Mouse (Mus musculus) gastrocnemius, adult 2 months (tissue): Measurements from ENCODE around the gene Foxp4. TPM values are rescaled to one million over a fixed set of nuclear protein-coding genes. Genes with fewer than 3 reads are reported as not detected.
A peak's percentile ranks its signal among the peaks of the same experiment; 100 is the strongest.

Experiments
- DNase-seq: peaks from one replicate; pipeline ENCODE4 v3.0.0; 2022
- H3K27ac ChIP-seq: fragments of 200-600 bp; 2 replicates; pipeline ENCODE4 v1.8.1; 2022; ENCODE audit warnings: mild to moderate bottlenecking
- H3K4me3 ChIP-seq: fragments of 200-600 bp; 2 replicates; pipeline ENCODE4 v1.8.1; 2022; ENCODE audit warnings: mild to moderate bottlenecking, moderate library complexity
- CTCF ChIP-seq: fragments of 200-600 bp; IDR thresholded peaks from 2 replicates; pipeline ENCODE4 v1.8.1; 2022; ENCODE audit warnings: antibody characterized with exemption, mild to moderate bottlenecking, moderate library complexity
- intact Hi-C: fragments of 180-260 bp; cut with DNase I; formaldehyde crosslinking; loops from one replicate; pipeline ENCODE4 v1.15.1; 2025
- total RNA-seq, 2 experiments: library from RNA; stranded (reverse); gene quantifications; 2 replicates each; pipeline ENCODE4 v1.2.3; 2021

Foxp4 gene
- total RNA-seq, 2 experiments from 2014 or later = 7.3 to 7.9 TPM

GRCm38 (mm10) chr17:47903846-47904680, 20.4 kb downstream of the Foxp4 start:
- intact Hi-C loops = loop anchor here (1.0 to 5.0 kb wide), 2 partner anchors 141 to 198 kb away; no protein-coding TSS in a partner anchor
- TF ChIP-seq CTCF = no peak
- DNase-seq = no peak
- Histone ChIP-seq H3K27ac (no peak overlapping the region), H3K4me3 (no peak overlapping the region)

- Histone ChIP-seq H3K4me3 (no peak overlapping the region), H3K27ac (0 out of 2 replicates have a peak overlapping the region, but pooled peaks have one; percentile 32)
- intact Hi-C loops = loop anchor here (5.0 kb wide), 1 partner anchor 201 kb away; no protein-coding TSS in a partner anchor
- peak; percentile 72 for TF ChIP-seq CTCF
- DNase-seq = no peak
These were observed 22.7 kb downstream of the Foxp4 start for GRCm38 (mm10) chr17:47901782-47902181.

- intact Hi-C loops = loop anchor here (5.0 kb wide), 1 partner anchor 202 kb away; no protein-coding TSS in a partner anchor
- no peak for TF ChIP-seq CTCF
- Histone ChIP-seq H3K27ac (peak overlapping the region; percentile 24), H3K4me3 (no peak overlapping the region)
- DNase-seq = no peak
These were observed 23.7 kb downstream of the Foxp4 start for GRCm38 (mm10) chr17:47900716-47901115.

GRCm38 (mm10) chr17:47899156-47899555, 25.3 kb downstream of the Foxp4 start:
- Histone ChIP-seq H3K27ac (no peak overlapping the region), H3K4me3 (no peak overlapping the region)
- DNase-seq = no peak
- intact Hi-C loops = no loop called here
- no peak for TF ChIP-seq CTCF

GRCm38 (mm10) chr17:47897956-47898752, 26.3 kb downstream of the Foxp4 start:
- peak; percentile 69 for DNase-seq
- intact Hi-C loops = no loop called here
- no peak overlapping the region; the same call in 1 of the 2 replicates for H3K27ac ChIP-seq
- no peak for TF ChIP-seq CTCF
- H3K4me3 ChIP-seq = no peak overlapping the region

- H3K4me3 ChIP-seq = no peak overlapping the region
- no peak for DNase-seq
- intact Hi-C loops = no loop called here
- H3K27ac ChIP-seq = no peak overlapping the region
- no peak for TF ChIP-seq CTCF
These were observed 34.7 kb downstream of the Foxp4 start for GRCm38 (mm10) chr17:47889727-47890126.

GRCm38 (mm10) chr17:47889267-47889666, 35.2 kb downstream of the Foxp4 start:
- DNase-seq = no peak
- no peak overlapping the region for H3K4me3 ChIP-seq
- intact Hi-C loops = no loop called here
- TF ChIP-seq CTCF = no peak
- H3K27ac ChIP-seq = no peak overlapping the region

GRCm38 (mm10) chr17:47888641-47889040, 35.8 kb downstream of the Foxp4 start:
- TF ChIP-seq CTCF = no peak
- DNase-seq = no peak
- intact Hi-C loops = no loop called here
- Histone ChIP-seq H3K4me3 (no peak overlapping the region), H3K27ac (no peak overlapping the region)

GRCm38 (mm10) chr17:47888155-47888455, 36.3 kb downstream of the Foxp4 start:
- Histone ChIP-seq H3K4me3 (no peak overlapping the region), H3K27ac (no peak overlapping the region)
- DNase-seq = no peak
- TF ChIP-seq CTCF = no peak
- intact Hi-C loops = no loop called here

- no peak for TF ChIP-seq CTCF
- Histone ChIP-seq H3K27ac (no peak overlapping the region), H3K4me3 (no peak overlapping the region)
- no peak for DNase-seq
- intact Hi-C loops = no loop called here
These were observed 36.9 kb downstream of the Foxp4 start for GRCm38 (mm10) chr17:47887381-47888154.

- intact Hi-C loops = no loop called here
These were observed 41.3 kb downstream of the Foxp4 start for GRCm38 (mm10) chr17:47883099-47883498.

GRCm38 (mm10) chr17:47881330-47881729, 43.1 kb downstream of the Foxp4 start:
- no peak overlapping the region for H3K4me3 ChIP-seq
- no peak for TF ChIP-seq CTCF
- peak; percentile 25 for DNase-seq
- no peak overlapping the region; the same call in 1 of the 2 replicates for H3K27ac ChIP-seq
- intact Hi-C loops = no loop called here

More at GRCm38 (mm10) chr17:47883099-47883498, 41.3 kb downstream of the Foxp4 start:
- no peak for TF ChIP-seq CTCF
- no peak for DNase-seq
- no peak overlapping the region for H3K4me3 ChIP-seq
- no peak overlapping the region for H3K27ac ChIP-seq

GRCm38 (mm10) chr17:47879207-47879606, 45.2 kb downstream of the Foxp4 start:
- no peak overlapping the region for H3K4me3 ChIP-seq
- no peak overlapping the region for H3K27ac ChIP-seq
- intact Hi-C loops = no loop called here

More at GRCm38 (mm10) chr17:47879207-47879606, 45.2 kb downstream of the Foxp4 start:
- no peak for DNase-seq
- TF ChIP-seq CTCF = no peak
